Mouse (Mus musculus) c-Kit-positive CD71-positive TER-119-positive erythroid progenitor cells, embryonic 14.5 days (primary cell): Measurements from ENCODE around the gene Plekha8.
A peak's percentile ranks its signal among the peaks of the same experiment; 100 is the strongest.

Experiments
- DNase-seq: peaks from one replicate; pipeline ENCODE4 v3.0.0-alpha.2; 2013; ENCODE audit warnings: low spot score

Plekha8 gene

DNA sequence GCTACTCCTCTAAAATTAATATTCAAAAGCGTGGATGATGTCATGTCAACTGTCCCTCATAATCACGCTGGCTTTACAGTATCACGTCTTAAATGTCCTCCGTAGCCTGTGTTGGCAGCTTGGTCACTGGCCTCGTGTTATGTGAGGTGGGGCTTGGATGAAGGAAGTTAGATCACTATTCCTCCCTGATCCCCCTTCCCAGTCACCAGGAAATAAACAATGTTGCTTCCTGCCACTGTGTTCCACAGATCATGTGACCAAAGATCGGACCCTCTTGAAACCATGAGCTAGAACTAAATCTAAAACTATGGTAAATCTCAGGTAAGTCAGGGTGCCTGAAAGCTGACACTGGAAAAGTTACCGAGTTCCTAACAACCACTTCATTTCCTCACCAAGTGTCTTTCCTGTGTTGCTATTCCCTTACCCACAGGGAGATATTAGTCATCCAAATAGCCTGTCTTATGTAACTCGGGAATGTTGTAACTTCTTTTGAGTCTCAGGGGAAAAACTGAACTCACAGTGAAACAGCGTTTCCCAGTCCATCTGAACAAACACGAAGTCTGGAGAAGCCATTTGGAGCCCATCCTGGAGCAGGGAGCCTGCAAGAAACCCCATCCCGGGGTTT, 60.7 kb downstream of the Plekha8 start:
- DNase-seq = no peak

DNA sequence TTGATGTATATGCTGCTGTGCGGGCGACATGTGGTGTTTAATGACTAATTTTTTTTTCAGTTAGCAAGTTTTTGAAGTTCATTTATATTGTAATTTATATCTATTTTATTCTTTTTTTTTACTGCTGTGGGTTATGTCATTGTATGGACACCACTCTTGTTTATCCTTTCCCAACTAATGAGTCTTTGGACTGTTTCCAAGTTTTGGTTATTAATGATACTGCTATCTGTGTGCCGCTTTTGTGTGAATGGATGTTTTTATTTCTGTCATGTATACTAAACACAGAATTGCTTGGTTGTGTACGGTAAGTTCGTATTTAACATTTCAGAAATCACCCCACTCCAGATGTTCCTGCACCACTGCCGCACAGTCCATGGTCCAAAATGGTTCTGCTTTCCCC, 63.0 kb downstream of the Plekha8 start:
- no peak for DNase-seq

DNA sequence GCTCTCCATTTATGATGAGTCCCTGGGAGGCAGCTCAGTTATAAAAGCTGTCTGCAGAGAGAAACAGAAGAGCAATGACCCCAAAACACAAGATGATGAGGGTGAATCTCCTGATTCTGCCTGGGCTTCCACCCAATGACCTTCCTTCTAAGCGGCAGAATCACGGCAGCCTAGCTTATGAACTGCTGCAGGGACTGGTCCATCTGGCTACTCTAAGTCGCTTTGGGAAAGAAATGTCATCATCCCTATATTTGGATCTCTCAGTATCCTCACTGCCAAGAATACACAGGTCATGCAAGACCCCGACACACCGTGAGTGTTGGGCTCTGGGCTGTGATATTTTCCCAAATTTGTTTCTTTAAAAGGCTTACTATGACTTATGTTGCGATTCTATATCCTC, 75.0 kb downstream of the Plekha8 start:
- DNase-seq = no peak

DNA sequence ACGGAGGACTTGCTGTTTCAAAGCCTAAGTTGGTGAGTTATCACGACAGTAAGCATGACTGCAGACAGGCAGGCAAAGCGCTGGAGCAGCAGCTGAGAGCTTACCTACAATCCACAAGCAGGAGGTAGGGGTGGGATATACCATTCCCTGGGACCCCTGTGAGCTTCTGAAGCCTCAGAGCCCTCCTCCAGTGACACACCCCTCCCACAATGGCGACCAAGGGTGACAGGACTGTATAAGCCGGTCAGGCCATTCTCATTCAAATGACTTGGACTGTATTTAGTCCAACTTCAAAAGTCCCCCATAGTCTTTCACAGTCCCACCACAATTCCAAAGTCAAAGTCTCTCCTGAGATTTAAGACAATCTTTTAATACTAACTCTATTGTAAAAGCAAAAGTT, 78.0 kb downstream of the Plekha8 start:
- DNase-seq = no peak

DNA sequence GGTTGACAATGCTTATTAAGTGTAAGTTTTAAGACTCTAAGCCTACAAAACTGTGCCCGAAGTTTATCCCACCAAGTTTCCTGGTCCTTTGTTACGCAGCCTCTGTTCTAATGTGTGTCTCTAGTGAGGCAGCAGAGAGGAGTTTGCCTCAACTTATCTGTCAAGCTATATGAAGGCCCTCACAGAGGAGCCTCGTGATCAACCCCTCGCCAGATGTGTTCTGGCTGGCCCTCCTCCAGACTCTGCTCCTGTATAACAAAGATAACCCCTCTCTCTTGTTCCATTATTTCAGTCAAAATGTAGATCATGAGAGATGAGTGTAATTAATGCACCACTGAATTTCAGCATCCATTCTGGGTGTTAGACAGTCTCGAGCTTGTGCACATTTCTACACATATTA, 84.8 kb downstream of the Plekha8 start:
- peak; percentile 37 for DNase-seq

DNA sequence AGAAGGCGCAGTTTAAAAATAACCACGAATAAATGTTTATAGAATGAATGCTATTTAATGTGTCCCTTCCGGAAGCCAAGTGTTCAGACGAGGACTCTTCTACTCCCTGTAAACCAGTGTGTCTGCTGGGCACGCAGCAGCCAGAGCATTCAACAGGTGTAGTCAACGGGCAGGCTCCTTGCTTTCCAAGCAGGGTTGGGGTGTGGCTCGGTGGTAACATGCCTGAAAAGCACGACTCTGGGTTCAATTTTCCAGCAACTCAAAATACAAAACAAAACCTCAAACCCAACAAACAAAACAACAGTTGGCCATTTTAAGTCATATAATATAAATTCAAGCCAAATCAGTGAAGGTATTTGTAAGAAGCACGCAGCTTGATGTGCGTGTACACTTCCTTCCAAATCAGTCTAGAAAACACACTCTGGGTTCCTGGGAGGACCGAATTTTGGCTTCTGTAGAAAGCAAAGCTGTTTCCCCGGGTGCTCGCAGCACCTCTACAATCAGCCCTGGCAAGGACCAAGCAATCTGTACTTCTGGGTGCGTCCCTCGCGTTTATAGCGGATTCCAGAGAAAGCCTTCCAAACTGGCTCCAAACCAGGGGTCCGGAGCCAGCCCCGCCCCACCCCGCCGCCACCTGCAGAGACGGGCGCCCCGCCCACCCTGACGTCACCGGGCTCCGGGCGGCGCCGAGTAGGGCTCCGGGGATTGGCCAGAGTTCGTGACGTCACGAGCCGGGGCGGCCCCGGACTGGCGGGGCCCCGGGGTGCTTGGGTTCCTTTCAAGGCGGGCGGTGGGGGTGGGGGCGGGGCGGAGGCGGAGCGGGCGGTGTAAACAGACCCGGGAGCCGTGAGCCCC, 86.2 kb downstream of the Plekha8 start, which contains the start of gene Mturn:
TSS of gene Mturn (plus strand) at position 734 of the 855 bp plus-strand sequence.
- peak; percentile 91 for DNase-seq

DNA sequence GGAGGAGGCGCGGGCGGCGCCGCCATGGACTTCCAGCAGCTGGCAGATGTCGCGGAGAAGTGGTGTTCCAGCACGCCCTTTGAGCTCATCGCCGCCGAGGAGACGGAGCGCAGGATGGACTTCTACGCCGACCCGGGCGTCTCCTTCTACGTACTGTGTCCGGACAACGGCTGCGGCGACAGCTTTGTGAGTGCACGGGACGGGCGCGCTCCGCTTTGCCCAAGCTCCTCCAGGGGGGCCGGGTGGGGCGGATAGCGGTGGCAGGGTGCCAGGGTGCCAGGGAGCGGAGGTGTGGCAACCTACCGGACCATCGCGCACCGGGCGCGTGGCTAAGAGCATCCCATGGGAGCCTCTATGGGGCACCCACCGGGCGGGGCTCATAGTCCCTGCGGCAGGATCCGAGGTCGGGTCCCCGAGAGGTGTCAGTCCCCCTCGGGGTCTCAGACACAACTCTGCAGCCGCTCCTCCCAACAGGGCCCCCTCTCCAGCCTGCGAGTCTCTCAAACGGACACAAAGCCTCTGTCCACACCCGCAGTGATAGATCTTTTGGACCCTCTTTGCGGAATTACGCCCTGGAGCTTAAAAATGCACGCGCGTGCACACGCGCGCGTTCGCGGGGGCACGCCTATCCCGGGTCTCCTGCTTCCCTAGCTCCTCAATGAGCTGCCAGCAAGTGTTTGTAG, 87.0 kb downstream of the Plekha8 start:
- DNase-seq = no peak

DNA sequence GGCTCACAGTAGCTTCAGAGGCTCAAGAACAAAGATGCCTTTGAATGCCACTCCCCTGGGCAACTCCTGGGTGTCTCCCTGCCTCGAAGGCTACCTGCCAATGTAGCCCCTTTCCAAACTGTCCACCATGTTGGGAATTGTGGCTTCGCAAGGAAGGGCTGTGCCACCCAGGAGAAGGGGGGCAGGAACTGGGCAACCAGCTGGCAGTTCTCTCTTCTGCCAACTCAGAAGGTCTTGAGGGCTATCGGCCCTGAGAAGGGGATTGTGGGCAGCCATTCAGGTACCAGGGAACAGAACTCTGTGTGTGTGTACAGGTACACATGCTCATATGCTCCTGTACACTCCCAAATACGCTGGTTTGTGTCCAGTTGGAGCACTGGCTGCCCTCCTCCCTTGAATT, 89.2 kb downstream of the Plekha8 start:
- DNase-seq = no peak

DNA sequence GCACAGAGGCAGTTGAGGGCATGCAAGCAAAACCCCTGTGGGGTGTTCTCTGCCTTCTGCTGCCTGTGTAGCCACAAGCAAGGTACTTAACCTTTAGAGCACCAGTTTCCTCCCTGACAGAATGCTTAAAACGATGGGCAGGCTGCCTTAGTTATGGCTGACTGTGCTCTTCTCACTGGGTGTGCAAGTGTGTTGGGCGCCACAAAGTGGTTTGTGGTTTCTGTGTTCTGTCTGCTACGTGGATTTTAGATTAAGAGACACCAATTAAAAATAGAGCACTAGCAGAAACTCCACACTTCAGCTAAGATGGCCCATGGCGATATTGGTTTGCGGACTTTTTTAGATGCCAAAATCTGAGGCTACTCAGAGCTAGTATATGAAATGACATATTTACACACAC, 90.2 kb downstream of the Plekha8 start:
- no peak for DNase-seq

DNA sequence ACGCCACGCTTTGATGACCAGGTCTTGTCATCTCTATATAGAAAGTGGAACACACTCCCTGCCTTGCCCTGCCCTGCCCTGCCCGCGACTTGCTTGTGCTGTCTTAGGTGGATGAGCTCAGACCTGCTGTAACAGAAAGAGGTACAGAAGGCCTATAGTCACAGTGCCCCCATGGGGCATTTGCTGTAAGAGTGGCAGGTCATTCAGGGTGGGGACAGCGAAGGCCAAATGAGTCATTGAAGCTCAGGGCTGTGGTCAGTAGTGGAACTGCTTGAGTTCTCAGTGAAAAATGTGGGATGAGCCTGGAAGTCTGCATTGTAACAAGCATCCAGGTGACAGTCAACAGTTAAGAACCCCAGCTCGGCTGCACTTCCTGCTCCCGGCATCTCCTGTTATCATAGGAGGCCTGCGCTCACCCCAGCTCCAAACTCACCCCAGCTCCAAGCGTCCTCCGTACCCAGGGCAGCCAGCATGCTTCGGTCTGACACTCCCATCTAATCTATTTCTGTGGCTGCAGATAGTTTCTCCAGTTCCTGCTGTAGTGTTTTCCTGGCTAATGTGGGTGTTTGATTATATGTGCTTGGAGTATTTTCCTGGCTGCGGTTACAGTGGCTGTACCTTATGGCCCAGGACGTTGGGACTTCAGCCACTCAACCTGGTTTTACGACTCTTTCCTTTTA, 90.9 kb downstream of the Plekha8 start:
- DNase-seq = no peak

DNA sequence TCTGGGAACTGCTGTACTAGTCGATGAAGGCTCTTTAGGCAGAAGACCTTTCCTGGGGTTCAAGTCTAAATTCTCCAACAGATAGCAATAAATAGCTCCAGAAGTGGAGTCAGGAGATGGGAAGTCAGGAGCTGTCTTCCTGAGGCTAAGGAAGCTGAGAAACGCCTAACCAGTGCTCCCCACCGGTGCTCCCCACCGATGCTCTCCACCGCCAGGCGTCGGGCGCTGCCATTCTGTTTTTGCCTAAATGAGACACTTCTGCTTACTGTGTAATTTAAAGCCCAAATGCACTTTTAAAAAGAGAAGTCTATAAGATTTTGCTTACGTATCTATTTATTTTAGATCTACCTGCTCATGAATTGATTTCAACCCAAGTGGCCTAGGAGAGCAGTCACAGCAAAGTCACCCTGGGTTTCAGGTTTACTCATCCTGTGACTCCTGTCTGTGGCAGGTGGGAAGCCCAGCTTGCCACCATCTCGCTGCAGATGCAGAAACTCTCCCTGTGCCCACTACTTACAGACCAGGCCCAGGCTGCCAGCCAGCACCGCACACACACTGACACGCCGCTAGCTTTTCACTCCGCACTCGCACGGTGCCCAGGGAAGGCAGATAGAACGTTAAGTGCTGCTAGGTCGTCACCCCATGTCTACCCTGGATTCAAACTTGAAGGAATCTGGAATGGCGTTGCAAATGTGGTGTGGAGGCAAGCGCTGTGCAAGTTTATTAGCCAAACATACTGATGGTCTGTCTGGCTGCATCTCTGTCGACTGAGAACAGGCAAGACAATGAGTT, 92.2 kb downstream of the Plekha8 start:
- DNase-seq = no peak

DNA sequence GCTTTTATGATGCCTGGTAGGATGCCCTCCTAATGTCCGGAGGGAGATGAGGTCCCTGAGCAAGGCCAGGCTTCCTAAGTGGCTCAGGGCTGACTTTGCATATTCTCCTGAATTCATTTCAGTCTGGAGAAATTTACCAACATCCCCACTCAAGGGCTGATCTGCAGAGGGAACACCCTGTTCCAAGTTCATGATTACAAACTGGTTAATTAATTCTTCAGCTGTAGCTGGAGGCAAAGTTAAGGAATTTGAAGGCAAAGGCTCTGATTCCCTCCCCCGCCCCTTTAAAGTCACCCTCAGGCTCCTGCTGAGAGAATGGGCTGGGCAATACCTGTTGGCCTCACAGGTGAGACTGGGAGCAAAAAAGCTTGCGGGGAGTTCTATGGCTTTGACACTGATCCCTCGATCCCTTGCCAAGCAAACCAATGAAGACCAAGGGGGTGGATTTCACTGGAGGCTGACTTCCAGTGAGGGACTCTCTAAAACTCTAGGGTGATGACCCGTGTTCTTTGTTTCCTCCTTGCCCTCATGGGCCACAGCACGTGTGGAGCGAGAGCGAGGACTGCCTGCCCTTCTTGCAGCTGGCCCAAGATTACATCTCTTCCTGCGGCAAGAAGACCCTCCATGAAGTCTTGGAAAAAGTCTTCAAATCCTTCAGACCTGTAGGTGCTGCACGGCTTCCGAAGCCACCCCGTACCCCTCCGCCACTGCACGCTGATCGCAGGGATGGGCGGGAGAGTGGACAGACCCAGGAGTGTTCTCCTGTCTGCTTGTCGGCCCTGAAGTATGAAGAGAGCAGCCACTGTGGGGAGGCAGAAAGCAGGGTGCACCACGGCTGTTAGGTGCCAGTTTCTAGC, 93.8 kb downstream of the Plekha8 start:
- DNase-seq = no peak

DNA sequence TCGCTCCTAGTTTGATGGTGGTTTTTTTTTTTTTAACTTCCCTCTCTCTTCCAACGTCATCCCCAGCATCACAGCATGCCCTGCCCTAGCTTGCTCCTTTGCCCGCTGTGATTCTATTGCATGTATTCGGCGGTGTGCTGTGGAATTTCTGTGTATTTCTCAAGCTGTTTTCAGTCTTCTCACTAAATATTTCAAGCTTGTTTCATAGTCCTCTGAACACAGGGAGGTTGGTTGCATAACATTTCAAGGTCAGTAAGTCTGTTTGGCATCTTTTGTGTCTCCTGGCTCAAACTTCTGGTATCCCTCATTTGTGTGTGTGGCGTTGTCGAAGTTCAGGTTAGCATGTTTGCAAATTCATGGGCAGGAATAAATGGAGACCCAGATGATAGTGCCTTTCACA, 94.8 kb downstream of the Plekha8 start:
- DNase-seq = no peak

DNA sequence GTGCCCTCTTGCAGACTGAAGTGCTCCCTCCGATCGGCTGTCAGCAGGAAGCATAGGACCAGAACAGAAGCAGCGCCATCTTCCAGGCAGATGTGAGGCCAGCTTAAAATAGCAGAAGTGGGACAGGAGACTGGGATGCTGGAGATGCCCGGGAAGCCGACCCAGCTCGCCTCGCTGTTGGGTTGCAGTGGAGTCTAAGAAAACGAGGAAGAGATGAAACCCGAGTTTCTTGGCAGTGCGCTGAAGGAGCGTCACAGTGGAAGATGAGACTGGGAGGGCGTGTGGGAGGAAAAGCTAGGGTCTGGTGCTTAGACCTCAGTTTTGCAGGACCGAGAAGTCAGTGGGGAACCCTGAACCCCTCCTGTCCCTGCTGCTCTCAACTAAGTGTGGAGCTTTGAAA, 95.9 kb downstream of the Plekha8 start:
- no peak for DNase-seq

DNA sequence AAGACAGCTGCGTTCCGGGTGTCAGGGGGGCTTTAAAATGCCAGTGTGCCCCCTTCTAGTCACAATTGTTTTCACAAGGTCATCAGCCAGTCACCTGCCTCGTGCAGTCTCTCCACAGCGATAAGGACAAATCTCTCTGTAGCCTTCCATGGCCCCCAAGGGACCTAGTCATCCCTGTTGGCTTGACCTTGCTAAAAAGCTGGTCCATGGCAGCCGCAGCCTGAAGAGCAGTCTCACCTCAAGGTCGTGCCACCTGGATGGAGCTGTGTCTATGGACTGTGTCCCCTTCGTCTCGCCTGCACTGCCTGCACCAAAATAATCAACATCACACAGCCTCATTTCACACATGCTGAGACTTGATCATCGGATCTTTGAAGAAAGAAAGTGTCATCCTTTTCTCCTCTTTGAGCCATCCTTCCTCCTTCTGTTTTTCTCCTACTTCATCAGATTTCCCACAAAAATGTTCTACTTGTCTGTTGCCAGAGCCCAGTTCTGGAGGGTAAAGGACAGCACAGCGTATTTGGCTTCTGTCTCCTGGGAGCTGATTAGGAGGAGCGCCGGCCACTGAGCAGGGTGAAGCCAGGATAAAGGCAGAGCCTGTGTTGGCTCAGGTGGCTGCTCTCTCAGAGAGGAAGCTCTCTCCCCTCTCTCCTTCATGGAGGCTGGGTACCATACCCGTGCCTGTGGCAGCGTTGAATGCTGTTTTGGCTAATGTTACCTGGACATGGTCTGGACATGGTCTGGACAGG, 96.6 kb downstream of the Plekha8 start:
- DNase-seq = no peak

DNA sequence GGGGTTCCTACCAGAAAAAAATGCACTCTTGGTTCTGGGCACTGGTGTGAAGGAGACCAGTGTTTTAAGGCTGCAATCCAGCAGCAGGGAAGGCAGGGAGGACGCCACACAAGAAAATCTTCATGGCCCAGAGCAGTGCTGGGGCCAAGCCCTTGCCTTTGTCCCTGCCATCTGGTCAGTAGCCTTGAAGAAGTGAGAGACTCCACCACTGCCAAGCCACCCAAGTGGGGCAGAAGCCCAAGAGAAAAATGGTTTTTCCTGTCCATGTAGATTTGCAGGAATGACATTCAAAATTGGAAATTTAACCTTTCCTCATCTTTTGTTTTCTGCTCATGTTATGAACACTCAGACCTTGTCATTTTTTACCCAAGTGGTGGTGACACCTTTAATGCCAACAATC, 97.3 kb downstream of the Plekha8 start:
- no peak for DNase-seq

DNA sequence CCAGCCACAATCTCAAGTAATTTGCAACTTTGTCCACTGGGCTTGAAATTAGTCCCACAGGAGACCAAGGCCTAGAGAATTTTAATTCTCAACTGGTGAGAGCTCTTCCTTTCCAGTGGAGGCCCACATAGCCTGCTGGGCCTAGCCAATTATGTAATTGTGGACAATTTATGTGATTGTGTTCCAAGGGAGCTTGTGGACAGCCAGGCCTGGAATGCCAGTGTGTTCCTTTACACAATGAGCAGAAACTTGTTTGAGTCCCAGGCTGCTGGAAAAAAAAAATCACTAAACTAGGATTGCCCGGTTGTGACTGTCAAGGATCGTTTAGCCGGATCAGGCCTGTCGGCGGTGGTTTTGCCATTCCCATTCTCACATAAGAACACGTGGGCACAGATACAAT, 98.4 kb downstream of the Plekha8 start:
- DNase-seq = no peak
